In genomic region chr1:171681531-171682299, GRCm38 (mm10) we compare ENCODE assay signal across 10 mouse cellular contexts. TPM values are rescaled to one million over a fixed set of nuclear protein-coding genes. Genes with fewer than 3 reads are reported as not detected.
DNase-seq lines count a peak whose midpoint lies in the region; ATAC-seq and TF ChIP-seq lines count a peak whose summit lies in the region.
"Had no signal": no experiment of that assay in that cellular context is flagged by ENCODE, and none has a peak within 500 bp of the region (broad histone marks: within the 10 kb centered on the region; RNA-seq: fewer than 3 reads in every experiment).

Gene Cd48 (plus strand): TSS chr1:171682009.

- H3K27ac ChIP-seq in gastrocnemius, adult 2 months = peak within 1 kb of the TSS; percentile 40; the same call in 1 of the 2 replicates
- peak within 1 kb of the TSS; percentile 98 for H3K27ac ChIP-seq in macrophage
- no peak within 1 kb of the TSS for H3K27ac ChIP-seq in forebrain, embryonic 13.5 days
- H3K27ac ChIP-seq: embryonic facial prominence, embryonic 13.5 days; neural tube, embryonic 15.5 days had no signal

- intact Hi-C loops in gastrocnemius, adult 2 months (cut with DNase I) = no loop called here
- intact Hi-C loops in gastrocnemius, postnatal 36 days (cut with DNase I) = no loop called here

- no peak within 1 kb of the TSS for H3K4me2 ChIP-seq in forebrain, embryonic 13.5 days
- H3K4me2 ChIP-seq: embryonic facial prominence, embryonic 13.5 days; neural tube, embryonic 15.5 days had no signal

- no peaks in the 10 kb centered on the region for H3K4me1 ChIP-seq in forebrain, embryonic 13.5 days
- H3K4me1 ChIP-seq: embryonic facial prominence, embryonic 13.5 days; neural tube, embryonic 15.5 days had no signal

- no peak for TF ChIP-seq CTCF in gastrocnemius, adult 2 months (IDR thresholded peaks at IDR 0.05)

- H3K36me3 ChIP-seq in macrophage (ENCODE audit: inconsistent target) = 0 out of 2 replicates have a peak, but pooled peaks cover 5% of the 10 kb centered on the region
- H3K36me3 ChIP-seq in forebrain, embryonic 13.5 days (ENCODE audit: poor library complexity, severe bottlenecking) = no peaks in the 10 kb centered on the region
- H3K36me3 ChIP-seq: embryonic facial prominence, embryonic 13.5 days; neural tube, embryonic 15.5 days had no signal

- H3K79me2 ChIP-seq in macrophage (ENCODE audit: inconsistent target) = peaks cover 53% of the 10 kb centered on the region

- no peak for DNase-seq in gastrocnemius, adult 2 months
- no peak for DNase-seq in gastrocnemius, postnatal 36 days
- no peak for DNase-seq in urinary bladder, adult 2 months (ENCODE audit: low spot score)
- no peak for DNase-seq in urinary bladder, postnatal 25 days (ENCODE audit: low spot score)
- DNase-seq in thymus, postnatal 4 days = peak; percentile 53
- DNase-seq in cerebellum, postnatal 14 days = no peak

- H3K4me3 ChIP-seq in gastrocnemius, adult 2 months = peak within 1 kb of the TSS; percentile 52
- peak within 1 kb of the TSS; percentile 77 for H3K4me3 ChIP-seq in macrophage (ENCODE audit: inconsistent target)
- no peak within 1 kb of the TSS for H3K4me3 ChIP-seq in forebrain, embryonic 13.5 days
- H3K4me3 ChIP-seq: embryonic facial prominence, embryonic 13.5 days; neural tube, embryonic 15.5 days had no signal

- no peak within 1 kb of the TSS for H3K9ac ChIP-seq in forebrain, embryonic 13.5 days
- H3K9ac ChIP-seq: embryonic facial prominence, embryonic 13.5 days; neural tube, embryonic 15.5 days had no signal

- 7% methylated on average over 14 of the region's 14 CpGs for WGBS in macrophage (ENCODE audit: missing documents)
- WGBS in forebrain, embryonic 13.5 days = 93% methylated on average over 14 of the region's 14 CpGs

- H3K9me3 ChIP-seq in forebrain, embryonic 13.5 days (replicated peaks) = no peaks in the 10 kb centered on the region
- H3K9me3 ChIP-seq: embryonic facial prominence, embryonic 13.5 days; neural tube, embryonic 15.5 days had no signal

- no peaks in the 10 kb centered on the region for H3K27me3 ChIP-seq in forebrain, embryonic 13.5 days
- H3K27me3 ChIP-seq: embryonic facial prominence, embryonic 13.5 days; neural tube, embryonic 15.5 days had no signal

- ATAC-seq in forebrain, embryonic 13.5 days = no peak

RNA-seq across cellular contexts. Expression of gene Cd48, which starts in this region (rescaled TPM):
- under 1 TPM; 0.41 to 0.89 TPM for total RNA-seq in gastrocnemius, adult 2 months (2021)
- total RNA-seq in gastrocnemius, postnatal 36 days (2021) = under 1 TPM; 0.64 to 0.74 TPM
- polyA plus RNA-seq in urinary bladder, adult 2 months (2012; rRNA removed) = 11.5 and 15.9 TPM in 2 replicates
- total RNA-seq in macrophage (2018; cell fraction: chromatin; rRNA removed) = 100 to 1,000 TPM in 25 of 26 experiments, 10 to 100 TPM in 1; 76.3 to 222 (median 181) TPM
- 100 to 1,000 TPM; 200 to 270 (median 237) TPM for total RNA-seq in macrophage (2018; cell fraction: cytosol; rRNA removed)
- total RNA-seq in macrophage (2018; cell fraction: nucleus; rRNA removed) = 100 to 1,000 TPM; 137 to 292 (median 225) TPM
- 230 to 330 TPM (median 260 TPM) in 3 replicates for polyA plus RNA-seq in macrophage (2018)
- polyA plus RNA-seq in forebrain, embryonic 13.5 days (2015; fragmentation: Nextera tagmentation; extraction: Ambion mirVana) = 0.44 and 0.93 TPM in 2 replicates

Comparison
In these comparisons a context has a peak if more than half of its experiments do, and no peak if none do; other contexts are left out.
1. RNA of gene Cd48 (polyA plus RNA-seq): 230 to 330 TPM in macrophage; 11.5 to 15.9 TPM in urinary bladder, adult 2 months and 0.44 to 0.93 TPM in forebrain, embryonic 13.5 days; every median in the first group is over 10 times any median in the second.